Mouse (Mus musculus) brain, embryonic 18.5 days (tissue): ENCODE results near the gene Dennd1b.

ENCODE experiments used
- DNase-seq: peaks from one replicate; pipeline ENCODE4 v3.0.0-alpha.2; 2012; ENCODE audit warnings: low read depth, low spot score

The Dennd1b gene

GRCm38 (mm10) chr1:139015118-139015788, 52.0 kb downstream of the Dennd1b start:
- no peak for DNase-seq

- no peak for DNase-seq
Measured at GRCm38 (mm10) chr1:139021298-139021697, 58.1 kb downstream of the Dennd1b start.

GRCm38 (mm10) chr1:139025882-139026645, 62.8 kb downstream of the Dennd1b start:
- no peak for DNase-seq

GRCm38 (mm10) chr1:139029521-139029920, 66.3 kb downstream of the Dennd1b start:
- no peak for DNase-seq

- no peak for DNase-seq
Measured at GRCm38 (mm10) chr1:139032411-139032810, 69.2 kb downstream of the Dennd1b start.

- no peak for DNase-seq
Measured at GRCm38 (mm10) chr1:139035141-139035540, 71.9 kb downstream of the Dennd1b start.

- no peak for DNase-seq
Measured at GRCm38 (mm10) chr1:139036302-139036701, 73.1 kb downstream of the Dennd1b start.

GRCm38 (mm10) chr1:139036768-139037507, 73.7 kb downstream of the Dennd1b start:
- DNase-seq, result no peak

- no peak for DNase-seq
Measured at GRCm38 (mm10) chr1:139038074-139038473, 74.8 kb downstream of the Dennd1b start.

- no peak for DNase-seq
Measured at GRCm38 (mm10) chr1:139038620-139039019, 75.4 kb downstream of the Dennd1b start.

- DNase-seq, result no peak
Measured at GRCm38 (mm10) chr1:139039529-139040230, 76.4 kb downstream of the Dennd1b start.

- no peak for DNase-seq
Measured at GRCm38 (mm10) chr1:139049075-139049474, 85.8 kb downstream of the Dennd1b start.

- DNase-seq, result no peak
Measured at GRCm38 (mm10) chr1:139049881-139050472, 86.7 kb downstream of the Dennd1b start.

- no peak for DNase-seq
Measured at GRCm38 (mm10) chr1:139053003-139053402, 89.8 kb downstream of the Dennd1b start.

GRCm38 (mm10) chr1:139060301-139060700, 97.1 kb downstream of the Dennd1b start:
- no peak for DNase-seq

- DNase-seq, result no peak
Measured at GRCm38 (mm10) chr1:139064711-139065110, 101.5 kb downstream of the Dennd1b start.

GRCm38 (mm10) chr1:139067210-139067609, 104.0 kb downstream of the Dennd1b start:
- DNase-seq, result no peak

GRCm38 (mm10) chr1:139071015-139071414, 107.8 kb downstream of the Dennd1b start:
- DNase-seq, result no peak

GRCm38 (mm10) chr1:139075671-139076070, 112.4 kb downstream of the Dennd1b start:
- DNase-seq, result no peak

GRCm38 (mm10) chr1:139077989-139078388, 114.8 kb downstream of the Dennd1b start:
- no peak for DNase-seq

- no peak for DNase-seq
Measured at GRCm38 (mm10) chr1:139079000-139079399, 115.8 kb downstream of the Dennd1b start.
